Mouse (Mus musculus): ENCODE data around the gene Smtn.

Smtn gene

DNA sequence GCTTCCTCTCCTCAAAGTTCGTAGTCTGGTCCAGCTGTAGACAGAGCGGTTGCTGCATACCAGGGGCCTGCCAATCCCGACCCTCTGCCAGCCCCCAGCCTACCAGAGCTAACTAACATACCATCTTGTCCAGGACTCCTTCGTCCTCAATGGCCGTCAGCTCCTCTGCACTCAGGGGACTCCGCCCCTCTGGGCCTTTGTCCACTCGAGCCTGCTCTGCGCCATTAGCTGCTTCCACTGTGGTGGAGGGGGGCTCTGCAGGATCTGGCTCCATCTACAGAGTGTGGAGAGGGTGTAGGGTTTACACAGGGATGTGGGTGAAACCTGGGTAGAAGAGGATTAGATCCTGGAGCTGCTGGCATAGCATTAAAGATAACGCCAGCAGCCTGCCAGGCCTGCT is 14.2 kb downstream of the Smtn start:
- DNase-seq: no peak

DNA sequence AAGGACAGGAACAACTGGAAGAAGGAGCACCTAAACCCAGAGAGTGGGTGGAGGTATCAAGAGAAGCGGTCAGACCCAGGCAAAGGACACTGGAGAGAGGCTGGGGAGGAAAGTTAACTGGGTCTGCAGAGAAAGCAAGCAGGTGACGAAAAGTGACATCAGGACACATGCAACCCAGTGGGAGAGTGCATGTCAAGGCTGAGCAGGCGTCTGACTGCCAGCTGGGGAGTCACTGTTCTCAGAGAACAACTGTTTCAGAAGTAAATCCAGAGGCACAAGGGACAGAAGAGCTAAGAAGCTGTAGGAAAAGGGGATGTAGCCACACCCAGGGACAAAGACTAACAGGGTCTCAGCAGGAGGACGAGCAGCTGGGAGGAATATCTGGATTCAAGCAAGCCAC is 14.9 kb downstream of the Smtn start:
- DNase-seq: no peak

DNA sequence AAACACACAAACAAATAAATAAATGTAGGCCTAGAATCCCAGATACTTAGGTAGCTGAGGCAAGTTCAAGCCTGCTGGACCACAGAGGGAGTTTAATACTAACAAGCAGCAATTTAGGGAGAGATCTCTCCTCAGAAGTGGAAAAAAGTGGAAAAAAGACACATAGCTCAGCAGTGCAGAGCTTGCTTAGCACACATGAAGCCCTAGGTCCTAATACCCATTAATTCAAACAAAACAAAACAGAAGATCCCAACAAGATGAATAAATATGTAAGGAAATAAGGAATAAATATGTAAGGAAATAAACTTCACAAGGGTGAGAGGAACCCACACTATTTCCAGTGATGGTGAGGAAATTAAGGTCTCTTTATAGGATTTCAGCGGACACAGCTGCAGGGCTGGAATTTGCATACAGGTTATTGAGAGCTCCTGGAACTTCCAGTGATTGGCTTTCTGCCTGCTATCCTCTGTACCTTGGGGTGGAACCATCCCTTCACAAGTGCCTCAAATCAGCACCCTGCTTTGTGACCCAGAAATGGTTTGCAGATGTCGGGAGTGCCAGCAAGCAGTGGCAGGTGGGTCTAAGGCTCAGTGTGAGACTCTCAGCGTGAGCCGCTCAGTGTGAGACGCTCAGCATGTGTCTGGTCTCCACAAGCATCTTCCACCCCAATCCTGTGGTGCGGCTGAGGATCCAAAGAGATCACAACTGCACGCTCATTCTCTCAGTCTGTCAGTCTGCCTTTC is 16.4 kb downstream of the Smtn start:
- no peak for DNase-seq

DNA sequence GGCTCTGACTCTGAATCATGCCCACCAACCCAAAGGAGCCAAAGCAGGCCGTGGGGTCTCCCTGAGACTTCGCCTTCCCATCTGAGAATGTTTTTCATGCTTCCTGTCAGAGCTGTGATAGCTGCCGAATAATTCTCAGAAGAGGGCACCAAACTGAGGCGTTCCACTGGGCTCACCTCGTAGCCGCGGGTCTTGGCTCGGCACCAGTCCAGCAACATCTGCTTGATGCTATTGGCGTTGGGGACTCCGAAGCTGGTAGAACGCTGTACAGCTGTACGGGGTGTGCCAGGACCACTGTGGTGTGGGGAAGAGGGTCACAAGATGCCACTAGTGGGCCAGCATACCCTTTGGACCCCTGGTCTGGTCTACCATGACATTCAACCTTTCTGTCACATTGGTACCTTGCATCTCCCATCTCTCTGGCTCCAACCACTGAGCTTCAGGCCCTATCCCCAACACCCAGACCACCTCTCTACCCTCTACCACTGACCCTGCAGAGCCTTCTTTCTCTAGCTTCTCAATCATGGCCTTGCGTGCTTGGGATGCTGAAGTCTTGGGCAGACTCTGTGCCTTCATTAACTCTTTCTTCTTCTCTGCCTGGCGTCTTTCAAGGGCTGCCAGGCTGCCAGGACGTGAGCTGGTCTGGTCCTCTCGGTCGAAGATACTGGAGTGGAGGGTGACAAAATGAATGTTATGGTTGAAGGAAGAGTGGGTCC is 18.0 kb downstream of the Smtn start:
- no peak for DNase-seq

DNA sequence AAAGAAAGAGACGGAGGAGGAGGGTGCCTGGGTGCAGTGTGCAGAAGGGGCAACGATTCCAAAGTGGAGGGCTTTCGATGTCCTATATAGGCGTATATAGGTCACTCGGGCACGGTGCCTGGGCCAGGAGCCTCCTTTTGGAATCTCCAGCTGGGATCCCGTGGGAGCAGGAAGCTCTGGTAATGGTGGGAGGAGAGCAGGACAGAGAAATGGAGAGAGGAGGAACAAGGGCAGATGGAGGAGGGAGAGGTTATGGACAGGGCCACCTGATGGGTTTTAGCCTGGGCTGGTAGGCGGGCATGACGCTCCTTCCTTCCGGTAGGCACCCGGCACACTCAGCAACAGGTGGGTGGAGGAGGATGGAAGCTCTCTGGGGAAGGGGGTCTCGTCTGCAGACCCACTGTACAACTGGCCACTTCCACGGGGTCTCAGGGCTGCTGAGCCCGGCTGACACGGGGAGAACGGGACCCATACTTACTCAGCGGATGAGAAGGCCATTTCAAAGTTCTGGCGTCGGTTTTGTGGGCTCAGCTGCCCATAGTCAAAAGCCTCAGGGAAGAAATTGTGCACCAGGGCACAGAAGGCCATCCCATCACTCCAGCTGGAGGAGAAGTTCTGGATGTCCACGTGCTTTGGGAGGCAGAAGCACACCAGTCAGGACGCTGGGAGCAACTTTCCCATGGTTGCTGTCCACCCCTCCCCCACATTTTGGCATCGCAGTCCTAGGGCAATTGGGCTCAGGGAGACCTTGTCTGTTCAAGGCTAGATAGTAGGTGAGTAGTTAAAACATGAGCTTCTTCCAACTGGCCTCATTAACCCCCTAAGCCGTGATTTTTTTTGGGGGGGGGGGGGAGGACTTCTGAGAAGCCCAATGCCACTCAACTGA is 18.8 kb downstream of the Smtn start:
- no peak for DNase-seq

DNA sequence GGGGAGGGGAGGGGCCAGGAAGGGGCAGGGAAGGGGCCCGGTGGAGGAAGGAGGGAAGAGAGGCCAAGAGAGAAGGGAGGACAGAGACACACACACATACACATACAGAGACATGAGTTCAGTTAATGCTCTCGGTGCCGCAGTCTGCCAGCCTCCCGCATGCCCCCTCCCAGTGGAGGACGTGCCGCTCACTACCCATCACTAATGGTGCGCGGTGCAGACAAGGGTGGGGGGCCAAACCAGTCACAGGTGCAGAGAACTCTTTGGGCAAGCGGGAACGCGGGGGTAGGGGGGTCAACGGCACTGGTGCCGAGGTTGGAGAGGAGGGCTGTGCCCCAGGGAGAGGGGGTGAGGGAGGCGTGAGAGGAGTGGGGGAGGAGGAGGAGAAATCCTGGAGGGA is 19.5 kb downstream of the Smtn start:
- no peak for DNase-seq

DNA sequence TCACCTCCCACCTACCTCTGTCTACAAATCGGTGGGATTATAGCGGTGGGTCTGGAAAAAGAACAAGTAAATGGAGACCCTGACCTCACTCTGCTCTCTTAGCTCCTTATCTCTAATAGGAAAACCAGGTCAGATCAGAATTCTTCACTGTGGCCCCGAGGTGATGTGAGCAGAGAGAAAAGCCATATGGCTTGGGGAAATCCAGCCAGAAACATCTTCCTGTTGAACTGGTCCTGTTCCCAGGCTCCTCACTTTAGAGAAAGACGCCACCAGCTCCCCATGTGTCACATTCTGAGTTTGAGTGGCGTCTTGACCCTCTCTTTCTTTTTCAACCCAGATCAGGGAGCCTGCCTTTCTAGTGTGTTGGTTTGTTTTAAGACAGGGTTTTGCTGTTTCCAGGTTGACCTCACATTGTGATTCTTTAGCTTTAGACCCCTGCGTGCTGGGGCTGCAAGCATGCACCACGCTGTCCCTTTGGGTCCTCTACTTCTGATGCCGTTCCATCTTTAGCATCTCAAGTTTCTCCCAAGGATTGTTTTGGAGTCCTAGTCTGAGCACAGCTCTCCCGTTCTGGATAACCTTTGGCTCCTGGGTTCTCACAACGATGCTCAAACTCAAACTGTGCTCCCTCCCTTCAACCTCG is 20.5 kb downstream of the Smtn start:
- no peak for DNase-seq

DNA sequence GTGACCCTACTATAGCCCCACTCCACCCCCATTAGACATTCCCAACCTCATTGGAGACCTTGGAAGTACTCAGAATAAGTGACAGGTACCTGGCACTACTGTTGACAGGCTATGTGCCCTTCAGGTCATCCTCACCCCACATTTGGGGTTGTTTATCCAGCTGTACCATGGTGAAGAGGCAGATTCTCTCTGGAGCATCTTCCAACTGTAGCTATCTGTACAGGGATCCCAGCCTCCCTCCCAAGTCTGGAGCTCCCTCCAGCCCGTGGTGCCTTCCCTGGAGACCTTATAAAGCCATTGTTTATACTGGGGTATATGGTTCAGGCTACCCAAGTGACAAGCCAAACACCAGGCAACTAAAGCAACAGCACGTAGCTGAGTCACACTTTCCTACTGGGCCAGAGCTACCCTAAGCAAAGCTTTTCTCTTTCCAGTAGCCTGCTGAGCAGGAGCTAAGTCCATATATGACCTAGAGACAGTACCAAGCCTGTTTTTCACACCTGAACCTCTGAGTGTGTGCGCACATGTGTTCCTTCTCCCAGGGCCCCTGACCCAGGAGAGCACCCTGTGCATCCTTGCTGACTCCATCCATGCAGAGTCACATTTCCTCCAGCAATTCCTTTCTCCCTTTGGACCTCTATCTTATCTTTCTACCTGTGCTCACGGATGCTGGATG is 21.2 kb downstream of the Smtn start:
- DNase-seq: no peak

DNA sequence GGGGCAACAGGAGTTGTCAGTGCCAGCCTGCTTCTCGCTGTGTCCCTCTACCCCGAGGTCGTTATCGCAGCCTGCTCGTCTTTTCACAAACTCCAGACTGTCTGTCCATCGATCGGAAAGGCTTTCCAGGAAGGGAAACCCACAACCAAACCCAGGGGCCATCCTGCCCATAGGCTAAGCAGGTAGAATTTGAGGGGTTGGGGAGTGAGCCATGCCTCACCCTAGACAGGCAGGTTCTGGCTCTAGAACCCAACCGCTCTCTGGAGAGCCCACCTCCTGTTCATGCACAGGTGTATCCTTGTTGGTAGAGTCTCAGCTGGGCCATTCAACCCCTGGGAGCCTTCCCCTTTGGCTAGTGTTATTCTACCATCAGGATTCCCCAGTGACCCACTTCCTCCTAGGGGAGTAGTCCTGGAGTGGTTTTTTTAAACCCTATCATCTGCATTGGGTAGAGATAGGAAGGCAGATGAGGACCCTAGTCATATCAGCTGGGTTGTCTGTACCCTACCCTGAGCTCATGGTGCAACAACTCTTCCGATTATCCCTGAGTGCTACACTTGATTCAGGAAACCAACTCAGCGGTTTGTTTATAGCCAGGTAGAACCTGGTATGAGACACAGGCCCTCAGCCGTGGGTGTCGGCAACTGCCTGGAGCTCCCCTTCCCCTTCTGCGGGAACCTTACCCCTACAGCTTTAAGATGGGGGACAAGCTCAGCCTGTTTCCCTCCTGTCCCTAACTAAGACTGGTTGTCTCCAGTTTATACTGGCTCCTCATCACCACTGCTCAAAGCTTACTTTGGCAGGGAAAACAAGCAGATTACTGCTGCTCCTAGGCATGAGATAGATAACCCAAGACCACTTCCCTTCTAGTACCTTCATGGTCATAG is 22.3 kb downstream of the Smtn start:
- no peak for DNase-seq

DNA sequence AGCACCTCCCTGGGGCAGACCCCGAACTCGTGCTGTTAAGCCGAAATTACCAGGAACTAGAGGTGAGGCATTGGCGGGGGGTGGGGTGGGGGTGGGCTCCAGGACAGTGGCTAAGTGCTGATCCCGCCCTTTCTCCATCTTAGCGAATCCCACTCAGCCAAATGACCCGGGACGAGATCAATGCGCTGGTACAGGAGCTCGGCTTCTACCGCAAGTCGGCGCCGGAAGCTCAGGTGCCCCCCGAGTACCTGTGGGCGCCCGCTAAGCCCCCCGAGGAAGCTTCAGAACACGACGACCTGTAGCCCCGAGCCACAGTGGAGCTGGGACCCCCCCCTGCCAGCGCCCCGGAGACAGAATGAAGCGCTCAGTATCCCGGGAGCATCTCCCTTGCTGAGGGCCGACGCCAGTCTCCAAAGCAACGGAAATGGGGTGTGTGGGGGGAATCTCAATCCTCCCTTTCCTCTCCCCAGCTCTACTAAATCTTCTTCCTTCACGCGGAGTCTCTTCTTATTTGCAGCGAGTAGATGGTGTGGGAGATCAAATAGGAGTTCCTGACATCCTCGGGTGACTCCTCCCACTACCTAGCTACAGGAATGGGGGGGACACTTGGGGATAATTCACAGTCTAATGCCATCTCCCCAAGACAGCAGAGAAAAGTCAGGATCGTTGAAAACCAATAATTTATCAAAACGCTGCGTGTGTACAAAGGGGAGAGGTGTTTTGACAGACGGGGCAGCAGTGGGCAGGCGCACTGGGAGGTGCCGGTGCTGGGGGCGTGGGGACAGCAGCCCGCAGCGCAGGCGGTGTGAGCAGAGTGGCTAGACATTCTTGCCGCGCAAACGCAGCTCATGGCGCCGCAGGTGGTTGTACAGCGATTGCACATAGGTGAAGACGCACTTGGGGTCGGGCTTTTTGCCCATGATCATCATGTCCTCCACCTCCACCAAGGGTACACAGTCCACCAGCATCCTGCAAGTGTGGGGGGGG is 23.3 kb downstream of the Smtn start:
- peak; percentile 79 for DNase-seq

DNA sequence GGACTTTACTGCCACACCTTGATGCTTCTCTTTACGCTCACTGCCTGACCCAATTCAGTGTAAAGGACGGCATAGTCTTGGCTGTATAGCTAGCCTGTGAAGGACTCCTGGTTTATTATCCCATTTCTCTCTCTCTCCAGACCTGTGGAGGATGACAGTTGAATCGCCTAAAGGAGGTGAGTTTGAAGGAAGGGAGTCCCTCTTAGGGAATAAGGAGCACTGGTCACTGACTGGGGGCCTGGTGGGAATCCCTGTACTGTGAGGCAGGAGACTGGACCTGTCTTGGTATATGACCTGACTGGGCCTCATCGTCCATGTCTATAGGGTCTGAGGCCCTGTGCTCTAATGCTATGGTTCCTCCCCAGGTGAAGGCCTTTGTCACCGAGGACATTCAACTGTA is 24.3 kb downstream of the Smtn start:
- DNase-seq: no peak

DNA sequence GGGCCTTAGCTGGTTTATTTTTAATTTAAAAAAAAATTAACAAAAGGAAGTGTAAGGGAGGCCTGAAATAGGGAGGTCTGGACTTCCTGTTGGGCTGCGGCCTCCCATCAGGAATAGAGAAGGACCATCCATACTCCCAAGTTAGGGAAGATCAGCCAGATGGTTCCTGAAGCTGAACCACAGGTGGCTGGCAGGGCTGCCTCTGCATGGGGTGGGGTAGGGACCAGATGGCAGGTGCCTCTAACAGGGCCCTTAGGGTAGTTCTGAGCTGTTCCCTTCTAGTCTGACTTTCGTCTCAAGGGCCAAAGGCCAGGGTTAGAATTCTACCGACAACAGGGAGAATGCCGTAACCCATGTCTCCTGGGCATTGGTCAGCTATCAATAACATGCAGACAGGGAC is 24.8 kb downstream of the Smtn start:
- peak; percentile 42 for DNase-seq

DNA sequence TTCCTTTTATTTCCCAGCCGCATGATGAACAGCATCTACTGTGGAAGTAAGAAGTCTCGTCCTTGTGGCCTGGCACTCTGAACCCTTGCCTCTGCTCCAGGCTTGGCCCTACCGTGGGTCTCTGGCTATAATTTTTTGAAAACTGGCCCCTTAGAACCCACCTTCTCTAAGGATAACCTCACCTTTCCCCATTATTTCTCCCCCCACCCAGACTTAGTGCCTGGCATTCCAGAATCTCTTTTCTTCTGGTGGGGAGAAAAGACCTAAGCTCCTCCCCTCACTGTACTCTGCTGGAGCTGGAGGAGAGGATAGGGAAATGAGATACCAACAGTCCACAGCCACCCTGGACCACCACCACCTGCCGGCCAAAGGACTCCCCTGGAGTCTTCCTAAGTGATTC is 25.2 kb downstream of the Smtn start:
- no peak for DNase-seq

DNA sequence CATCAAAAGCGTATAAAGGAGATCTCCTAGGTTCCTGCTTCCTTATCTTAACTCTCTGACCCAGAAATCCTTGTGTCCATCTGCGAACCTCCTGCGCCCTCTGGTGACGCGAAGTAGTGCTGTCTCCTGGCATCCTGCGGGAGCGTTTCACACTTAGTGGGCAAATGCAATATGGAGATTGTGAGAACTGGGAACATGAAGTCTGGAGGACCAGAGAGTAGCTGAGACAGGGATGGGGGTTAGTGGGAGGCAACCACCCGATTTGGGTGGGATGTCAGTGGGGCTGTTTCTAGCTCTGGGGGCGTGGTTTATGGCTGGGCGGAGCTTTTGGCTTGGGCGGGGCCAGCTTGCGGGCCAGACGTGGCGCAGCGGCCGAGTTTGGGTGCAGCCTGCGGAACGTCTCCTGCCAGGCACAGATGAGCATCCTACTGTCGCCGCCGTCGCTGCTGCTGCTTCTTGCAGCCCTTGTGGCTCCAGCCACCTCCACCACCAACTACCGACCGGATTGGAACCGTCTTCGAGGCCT is 25.8 kb downstream of the Smtn start, which contains the start of gene Selenom:
Gene Selenom, plus strand, starts transcription at position 156 of the 526 bp plus-strand sequence.
- DNase-seq: peak; percentile 95

DNA sequence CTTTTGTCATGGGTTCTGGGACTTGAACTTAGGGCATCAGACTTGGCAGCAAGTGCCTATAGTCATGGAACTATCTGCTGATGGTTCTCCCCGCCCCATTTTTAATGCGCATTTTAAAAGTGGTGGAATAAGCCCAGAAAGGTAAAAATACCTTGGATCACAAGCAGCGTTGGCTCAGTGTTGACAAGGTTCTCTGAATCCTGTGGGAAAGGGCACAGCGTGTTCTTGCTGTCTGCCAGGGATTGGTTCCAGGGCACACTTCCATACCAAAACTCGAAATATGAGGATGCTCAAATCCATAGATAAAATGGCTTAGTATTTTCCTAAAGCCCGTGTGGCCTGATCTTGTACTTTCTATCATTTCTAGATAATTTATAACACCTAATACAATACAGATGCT is 27.1 kb downstream of the Smtn start:
- no peak for DNase-seq

DNA sequence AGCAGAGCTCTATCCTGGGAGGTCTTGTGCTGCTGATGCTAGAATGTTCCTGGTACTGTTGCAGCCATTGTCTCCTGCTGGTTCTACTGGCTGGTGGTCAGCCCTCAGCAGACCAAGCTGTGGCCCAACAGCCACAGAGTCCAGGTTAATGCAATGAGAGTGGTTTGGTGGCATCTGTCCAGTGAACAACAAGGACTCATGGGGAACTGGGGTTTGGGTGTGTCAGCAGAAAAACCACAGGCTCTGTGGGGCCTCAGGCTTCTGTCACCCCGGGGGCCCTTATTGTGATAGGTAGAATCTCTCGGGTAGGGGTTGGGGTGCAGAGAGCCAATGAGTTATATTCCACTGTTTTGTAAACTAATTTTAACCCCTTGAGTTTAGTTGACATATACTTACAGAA is 30.1 kb downstream of the Smtn start:
- DNase-seq: no peak

DNA sequence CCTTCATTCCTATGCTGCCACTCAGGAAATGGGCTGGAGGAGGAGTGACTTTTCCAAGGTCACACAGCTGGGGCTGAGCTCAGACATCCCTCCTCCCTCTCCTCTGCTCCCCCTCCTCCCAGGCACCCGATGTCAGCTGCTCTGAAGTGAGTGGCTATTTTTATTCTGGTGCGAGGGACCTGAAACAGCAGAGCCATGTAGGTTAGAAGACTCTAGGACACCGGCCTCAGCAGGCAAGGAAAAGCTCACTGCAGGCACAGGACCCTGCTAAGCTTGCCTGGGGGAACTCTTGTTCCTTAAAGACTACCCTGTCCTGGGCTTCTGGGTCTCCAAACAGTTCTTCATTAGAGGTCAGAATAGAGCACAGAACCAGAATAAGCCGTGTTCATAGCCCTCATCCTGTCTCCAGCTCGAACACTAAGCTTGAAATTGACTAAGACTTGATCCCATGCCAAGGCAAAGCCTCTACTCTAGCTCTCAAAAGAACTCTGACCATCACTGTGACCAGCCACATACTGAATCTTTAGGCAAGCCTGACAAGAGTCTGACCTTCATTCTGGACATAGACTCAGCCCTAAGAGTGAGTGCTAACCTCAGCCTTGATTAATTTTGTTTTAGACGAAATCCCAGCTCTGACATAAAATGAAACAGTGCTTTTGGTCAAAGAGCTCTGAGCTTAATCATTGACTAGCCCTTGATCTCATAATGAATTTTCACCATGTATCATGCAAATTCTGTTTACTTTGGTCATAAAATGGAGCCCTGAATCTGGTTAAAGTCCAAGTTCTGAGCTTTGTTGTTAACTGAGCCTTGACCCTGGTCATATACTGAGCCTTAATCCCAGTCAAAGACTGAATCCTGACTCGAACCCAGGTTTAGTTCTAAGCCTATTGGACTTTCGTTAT is 31.0 kb downstream of the Smtn start:
- no peak for DNase-seq

DNA sequence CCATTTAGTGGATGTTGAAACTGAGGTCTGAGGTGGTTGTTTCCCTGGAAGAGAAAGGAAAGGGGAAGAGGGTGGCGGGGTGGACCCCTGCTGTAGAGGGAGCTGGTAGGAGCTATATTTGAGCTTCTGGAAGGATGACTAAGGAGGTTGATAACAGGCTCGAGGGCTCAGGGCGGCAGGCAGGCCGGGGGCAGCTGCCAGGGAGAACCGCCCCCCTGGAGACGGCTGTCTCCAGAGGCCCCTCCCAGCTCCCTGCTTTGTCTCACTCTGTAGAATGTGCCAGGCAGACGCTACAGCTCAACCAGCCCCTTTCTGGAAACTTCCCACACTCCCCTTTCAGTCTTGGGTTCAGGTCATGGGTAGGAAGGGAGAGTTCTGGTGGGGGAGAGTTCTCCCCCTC is 32.2 kb downstream of the Smtn start:
- DNase-seq: no peak
